Mouse (Mus musculus): ENCODE results near the gene Olfr325. TPM values are rescaled to one million over a fixed set of nuclear protein-coding genes. Genes with fewer than 3 reads are reported as not detected.
"Not testable (repeated sequence)": the region's sequence is repeated elsewhere in the genome, so short reads cannot be mapped to it uniquely, and the experiment has no call there.

Gene Olfr325
- not detected in 2 replicates for total RNA-seq (2012; rRNA removed)

DNA sequence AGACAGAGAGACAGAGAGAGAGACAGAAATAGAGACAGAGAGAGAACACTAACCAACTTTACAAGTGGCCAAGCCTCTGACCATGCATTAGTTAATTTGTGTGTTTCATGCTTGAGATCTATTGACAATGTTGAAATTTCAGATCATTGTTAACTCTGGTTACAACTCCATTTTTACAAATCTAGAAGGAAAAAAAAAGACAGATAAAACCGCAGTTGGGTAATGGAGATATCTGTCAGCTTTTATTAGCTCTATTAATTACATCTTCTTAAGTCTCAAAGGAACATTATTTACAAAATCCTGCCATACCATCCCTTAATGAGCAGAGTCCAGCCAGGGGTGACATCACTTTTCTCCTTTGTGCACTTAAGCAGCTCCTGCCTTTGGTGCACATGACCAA, at the start of gene Olfr325:
Olfr325 (plus strand) TSS at position 301 of the 400 bp plus-strand sequence.
- no peak for TF ChIP-seq HCFC1 (IDR thresholded peaks at IDR 0.05; ENCODE audit: borderline replicate concordance, insufficient read depth, low read length)
- no peak for TF ChIP-seq ZC3H11A (IDR thresholded peaks at IDR 0.05; ENCODE audit: borderline replicate concordance, low read depth, low read length)
- TF ChIP-seq CHD2 (IDR thresholded peaks at IDR 0.05; ENCODE audit: low read depth, low read length) = no peak
- no peak for TF ChIP-seq MAFK (IDR thresholded peaks at IDR 0.05; ENCODE audit: insufficient read depth, low read depth, low read length)
- no peak for TF ChIP-seq ZNF384 (IDR thresholded peaks at IDR 0.05; ENCODE audit: low read depth, low read length)
- no peak within 1 kb of the TSS for H3K4me3 ChIP-seq (ENCODE audit: insufficient read depth in 1 of 2, low read depth in 1 of 2, low read length in 2 of 2, poor library complexity in 1 of 2, severe bottlenecking in 1 of 2)
- no peak for DNase-seq (ENCODE audit: low read depth, low spot score)
- H3K27ac ChIP-seq (ENCODE audit: insufficient read depth, low read depth, low read length, poor library complexity, severe bottlenecking) = no peak within 1 kb of the TSS
- no peaks in the 10 kb centered on the region for H3K36me3 ChIP-seq (ENCODE audit: control insufficient read depth, insufficient read depth, low read length, poor library complexity, severe bottlenecking)
- in situ Hi-C loops (cut with MboI; ENCODE audit: low sequenced_read_pairs in 2 of 2, unreplicated experiment in 2 of 2) = no loop called here
- no peaks in the 10 kb centered on the region for H3K4me1 ChIP-seq (ENCODE audit: control insufficient read depth in 2 of 2, insufficient read depth in 2 of 2, low read length in 2 of 2, poor library complexity in 1 of 2)
- H3K9ac ChIP-seq (ENCODE audit: insufficient read depth, low read depth, low read length, poor library complexity, severe bottlenecking) = no peak within 1 kb of the TSS
- no peaks in the 10 kb centered on the region for H3K9me3 ChIP-seq (ENCODE audit: control insufficient read depth, insufficient read depth, low read depth, low read length)

- H3K9ac ChIP-seq (ENCODE audit: insufficient read depth, low read depth, low read length, poor library complexity, severe bottlenecking); H3K9me3 ChIP-seq (ENCODE audit: control insufficient read depth, insufficient read depth, low read depth, low read length); H3K4me1 ChIP-seq (ENCODE audit: control insufficient read depth in 2 of 2, insufficient read depth in 2 of 2, low read length in 2 of 2, poor library complexity in 1 of 2); DNase-seq (ENCODE audit: low read depth, low spot score); H3K4me3 ChIP-seq (ENCODE audit: insufficient read depth in 1 of 2, low read depth in 1 of 2, low read length in 2 of 2, poor library complexity in 1 of 2, severe bottlenecking in 1 of 2); in situ Hi-C loops (cut with MboI; ENCODE audit: low sequenced_read_pairs in 2 of 2, unreplicated experiment in 2 of 2); H3K36me3 ChIP-seq (ENCODE audit: control insufficient read depth, insufficient read depth, low read length, poor library complexity, severe bottlenecking); H3K27ac ChIP-seq (ENCODE audit: insufficient read depth, low read depth, low read length, poor library complexity, severe bottlenecking): not testable (repeated sequence)
Measured at GRCm38 (mm10) chr11:58534736-58535135, 42.8 kb upstream of the Olfr325 start, which contains the start of gene Olfr330. Gene Olfr330, minus strand, starts transcription at chr11:58534836.

DNA sequence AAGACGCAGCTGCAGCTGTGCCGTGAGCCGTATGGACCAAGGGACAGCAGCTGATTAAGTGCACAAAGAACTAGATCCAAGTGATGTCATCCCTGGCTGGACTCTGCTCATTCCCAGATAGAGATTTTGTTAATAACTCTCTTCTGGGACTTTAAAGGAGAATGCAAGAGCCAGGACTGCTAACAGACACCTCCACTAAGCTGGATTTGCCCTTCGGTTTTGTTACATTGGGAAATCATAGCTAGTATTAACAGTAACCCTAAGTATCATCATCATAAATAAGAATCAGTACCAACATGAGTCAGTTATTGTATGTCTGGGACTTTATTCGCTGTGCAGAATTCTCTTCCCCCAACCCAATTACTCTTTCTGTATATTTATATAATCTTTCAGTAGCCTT, 31.2 kb upstream of the Olfr325 start, which contains the start of gene Olfr329-ps:
Olfr329-ps (minus strand) TSS at position 101 of the 400 bp plus-strand sequence.
- Histone ChIP-seq H3K9me3 (ENCODE audit: control insufficient read depth, insufficient read depth, low read depth, low read length) (no peaks in the 10 kb centered on the region), H3K4me1 (ENCODE audit: control insufficient read depth in 2 of 2, insufficient read depth in 2 of 2, low read length in 2 of 2, poor library complexity in 1 of 2) (no peaks in the 10 kb centered on the region), H3K27ac (ENCODE audit: insufficient read depth, low read depth, low read length, poor library complexity, severe bottlenecking) (no peak within 1 kb of the TSS), H3K4me3 (ENCODE audit: insufficient read depth in 1 of 2, low read depth in 1 of 2, low read length in 2 of 2, poor library complexity in 1 of 2, severe bottlenecking in 1 of 2) (no peak within 1 kb of the TSS), H3K36me3 (ENCODE audit: control insufficient read depth, insufficient read depth, low read length, poor library complexity, severe bottlenecking) (no peaks in the 10 kb centered on the region), H3K9ac (ENCODE audit: insufficient read depth, low read depth, low read length, poor library complexity, severe bottlenecking) (no peak within 1 kb of the TSS)
- in situ Hi-C loops (cut with MboI; ENCODE audit: low sequenced_read_pairs in 2 of 2, unreplicated experiment in 2 of 2) = no loop called here
- no peak for TF ChIP-seq CHD2 (IDR thresholded peaks at IDR 0.05; ENCODE audit: low read depth, low read length)
- no peak for TF ChIP-seq MAFK (IDR thresholded peaks at IDR 0.05; ENCODE audit: insufficient read depth, low read depth, low read length)
- no peak for TF ChIP-seq ZNF384 (IDR thresholded peaks at IDR 0.05; ENCODE audit: low read depth, low read length)
- no peak for TF ChIP-seq ZC3H11A (IDR thresholded peaks at IDR 0.05; ENCODE audit: borderline replicate concordance, low read depth, low read length)
- TF ChIP-seq HCFC1 (IDR thresholded peaks at IDR 0.05; ENCODE audit: borderline replicate concordance, insufficient read depth, low read length) = no peak
- DNase-seq (ENCODE audit: low read depth, low spot score) = no peak

GRCm38 (mm10) chr11:58555536-58555935, 22.0 kb upstream of the Olfr325 start, which contains the start of gene Olfr328:
Gene Olfr328, minus strand, starts transcription at chr11:58555636.
- in situ Hi-C loops (cut with MboI; ENCODE audit: low sequenced_read_pairs in 2 of 2, unreplicated experiment in 2 of 2) = no loop called here
- Histone ChIP-seq H3K9ac (ENCODE audit: insufficient read depth, low read depth, low read length, poor library complexity, severe bottlenecking) (no peak within 1 kb of the TSS), H3K9me3 (ENCODE audit: control insufficient read depth, insufficient read depth, low read depth, low read length) (no peaks in the 10 kb centered on the region), H3K27ac (ENCODE audit: insufficient read depth, low read depth, low read length, poor library complexity, severe bottlenecking) (no peak within 1 kb of the TSS), H3K4me3 (ENCODE audit: insufficient read depth in 1 of 2, low read depth in 1 of 2, low read length in 2 of 2, poor library complexity in 1 of 2, severe bottlenecking in 1 of 2) (no peak within 1 kb of the TSS), H3K36me3 (ENCODE audit: control insufficient read depth, insufficient read depth, low read length, poor library complexity, severe bottlenecking) (no peaks in the 10 kb centered on the region), H3K4me1 (ENCODE audit: control insufficient read depth in 2 of 2, insufficient read depth in 2 of 2, low read length in 2 of 2, poor library complexity in 1 of 2) (no peaks in the 10 kb centered on the region)
- no peak for DNase-seq (ENCODE audit: low read depth, low spot score)
- TF ChIP-seq MAFK (IDR thresholded peaks at IDR 0.05; ENCODE audit: insufficient read depth, low read depth, low read length) (no peak), HCFC1 (IDR thresholded peaks at IDR 0.05; ENCODE audit: borderline replicate concordance, insufficient read depth, low read length) (no peak), CHD2 (IDR thresholded peaks at IDR 0.05; ENCODE audit: low read depth, low read length) (no peak), ZNF384 (IDR thresholded peaks at IDR 0.05; ENCODE audit: low read depth, low read length) (no peak)

DNA sequence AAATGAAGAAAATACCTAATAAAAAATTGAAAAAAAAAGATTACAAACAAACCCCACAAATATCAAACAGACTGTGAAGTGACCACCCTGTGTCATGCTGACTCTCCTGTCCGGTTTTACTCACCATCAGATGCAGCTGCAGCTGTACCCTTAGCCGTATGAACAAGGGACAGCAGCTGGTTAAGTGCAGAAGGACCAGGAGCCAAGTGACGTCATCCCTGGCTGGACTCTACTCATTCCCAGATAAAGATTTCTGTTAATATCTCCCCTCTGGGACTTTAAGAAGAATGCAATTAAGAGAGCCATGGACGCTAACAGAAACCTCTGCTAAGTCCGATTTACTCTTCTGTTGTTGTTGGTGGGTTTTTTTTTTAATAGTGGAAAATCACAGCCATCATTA, 7.1 kb upstream of the Olfr325 start, which contains the start of gene Olfr224:
Olfr224 (minus strand) TSS at position 149 of the 400 bp plus-strand sequence.
- H3K9ac ChIP-seq (ENCODE audit: insufficient read depth, low read depth, low read length, poor library complexity, severe bottlenecking) = no peak within 1 kb of the TSS
- H3K36me3 ChIP-seq (ENCODE audit: control insufficient read depth, insufficient read depth, low read length, poor library complexity, severe bottlenecking) = no peaks in the 10 kb centered on the region
- no peak within 1 kb of the TSS for H3K4me3 ChIP-seq (ENCODE audit: insufficient read depth in 1 of 2, low read depth in 1 of 2, low read length in 2 of 2, poor library complexity in 1 of 2, severe bottlenecking in 1 of 2)
- no peaks in the 10 kb centered on the region for H3K4me1 ChIP-seq (ENCODE audit: control insufficient read depth in 2 of 2, insufficient read depth in 2 of 2, low read length in 2 of 2, poor library complexity in 1 of 2)
- no peak for DNase-seq (ENCODE audit: low read depth, low spot score)
- no peak within 1 kb of the TSS for H3K27ac ChIP-seq (ENCODE audit: insufficient read depth, low read depth, low read length, poor library complexity, severe bottlenecking)
- in situ Hi-C loops (cut with MboI; ENCODE audit: low sequenced_read_pairs in 2 of 2, unreplicated experiment in 2 of 2) = no loop called here
- H3K9me3 ChIP-seq (ENCODE audit: control insufficient read depth, insufficient read depth, low read depth, low read length) = no peaks in the 10 kb centered on the region
- no peak for TF ChIP-seq ZC3H11A (IDR thresholded peaks at IDR 0.05; ENCODE audit: borderline replicate concordance, low read depth, low read length)
- no peak for TF ChIP-seq HCFC1 (IDR thresholded peaks at IDR 0.05; ENCODE audit: borderline replicate concordance, insufficient read depth, low read length)
- TF ChIP-seq CHD2 (IDR thresholded peaks at IDR 0.05; ENCODE audit: low read depth, low read length) = no peak
- TF ChIP-seq ZNF384 (IDR thresholded peaks at IDR 0.05; ENCODE audit: low read depth, low read length) = no peak
- TF ChIP-seq MAFK (IDR thresholded peaks at IDR 0.05; ENCODE audit: insufficient read depth, low read depth, low read length) = no peak

Measured in ES-E14 (cell line).